In genomic region chr19:56228586-56228985, GRCm38 (mm10) we compare ENCODE assay signal across 33 mouse cellular contexts. TPM values are rescaled to one million over a fixed set of nuclear protein-coding genes. Genes with fewer than 3 reads are reported as not detected.
"Had no signal": no experiment of that assay in that cellular context is flagged by ENCODE, and none has a peak within 500 bp of the region (broad histone marks: within the 10 kb centered on the region; RNA-seq: fewer than 3 reads in every experiment).

No protein-coding gene starts in this region.

- DNase-seq: gastrocnemius, postnatal 14 days; gastrocnemius, postnatal 36 days; heart, adult 18-20 months; heart, postnatal 10 days; kidney, adult 11 months; kidney, adult 2 months; kidney, postnatal 10 days; kidney, postnatal 25 days; kidney, postnatal 4 days; liver; liver, embryonic 13.5 days had no signal

- H3K27me3 ChIP-seq: hindbrain, embryonic 13.5 days; hindbrain, embryonic 15.5 days; liver, embryonic 13.5 days; liver, embryonic 15.5 days had no signal

- H3K4me2 ChIP-seq: heart, embryonic 12.5 days; hindbrain, embryonic 13.5 days; hindbrain, embryonic 15.5 days; limb, embryonic 12.5 days; liver, embryonic 11.5 days; liver, embryonic 13.5 days; liver, embryonic 15.5 days had no signal

- H3K9ac ChIP-seq: heart, embryonic 12.5 days; hindbrain, embryonic 13.5 days; hindbrain, embryonic 15.5 days; limb, embryonic 12.5 days; liver, embryonic 13.5 days; liver, embryonic 15.5 days had no signal

- H3K4me3 ChIP-seq: heart, embryonic 10.5 days; heart, embryonic 12.5 days; hindbrain, embryonic 13.5 days; hindbrain, embryonic 15.5 days; layer of hippocampus, adult 2 months; left cerebral cortex, adult 2 months; limb, embryonic 10.5 days; limb, embryonic 12.5 days; liver, embryonic 13.5 days; liver, embryonic 15.5 days had no signal

- H3K4me1 ChIP-seq: heart, embryonic 12.5 days; liver, embryonic 13.5 days; liver, embryonic 15.5 days had no signal

- H3K27ac ChIP-seq: heart, embryonic 10.5 days; hindbrain, embryonic 13.5 days; hindbrain, embryonic 15.5 days; hindbrain, postnatal 0 days; layer of hippocampus, adult 2 months; left cerebral cortex, adult 2 months; limb, embryonic 10.5 days; limb, embryonic 12.5 days; liver, embryonic 13.5 days; liver, embryonic 15.5 days had no signal

- H3K9me3 ChIP-seq: hindbrain, embryonic 13.5 days; hindbrain, embryonic 15.5 days had no signal

- ATAC-seq: hindbrain, postnatal 0 days; intestine, embryonic 16.5 days had no signal

- H3K36me3 ChIP-seq: heart, embryonic 10.5 days; heart, embryonic 12.5 days; hindbrain, embryonic 13.5 days; hindbrain, embryonic 15.5 days; limb, embryonic 10.5 days; limb, embryonic 12.5 days; liver, embryonic 13.5 days; liver, embryonic 15.5 days had no signal

RNA-seq across cellular contexts. Expression of gene Habp2, which starts 58.4 kb away (rescaled TPM):
- total RNA-seq: gastrocnemius, adult 18-20 months; gastrocnemius, postnatal 14 days; gastrocnemius, postnatal 36 days; heart, adult 18-20 months; heart, adult 8-10 months; heart, postnatal 10 days; heart, postnatal 25 days; hematopoietic stem cell, adult 5-6 weeks; hindbrain, postnatal 0 days; layer of hippocampus, adult 2 months; layer of hippocampus, postnatal 10 days; layer of hippocampus, postnatal 25 days; left cerebral cortex, adult 2 months; left cerebral cortex, postnatal 14 days; left cerebral cortex, postnatal 36 days had no signal
- polyA plus RNA-seq: hindbrain, embryonic 11.5 days; hindbrain, embryonic 13.5 days; hindbrain, postnatal 0 days; limb, embryonic 10.5 days; limb, embryonic 12.5 days; limb, embryonic 14.5 days had no signal
